Mouse (Mus musculus) E14TG2a.4 (cell line): ENCODE results near the gene Dytn.

Source experiments
- CTCF ChIP-seq: conservative IDR thresholded peaks from 2 replicates; pipeline ENCODE4 v1.5.1; 2014; ENCODE audit warnings: low read length
- POU5F1 ChIP-seq: IDR thresholded peaks from 2 replicates; pipeline ENCODE4 v1.6.1; 2014; ENCODE audit warnings: low read length, borderline replicate concordance

DNA sequence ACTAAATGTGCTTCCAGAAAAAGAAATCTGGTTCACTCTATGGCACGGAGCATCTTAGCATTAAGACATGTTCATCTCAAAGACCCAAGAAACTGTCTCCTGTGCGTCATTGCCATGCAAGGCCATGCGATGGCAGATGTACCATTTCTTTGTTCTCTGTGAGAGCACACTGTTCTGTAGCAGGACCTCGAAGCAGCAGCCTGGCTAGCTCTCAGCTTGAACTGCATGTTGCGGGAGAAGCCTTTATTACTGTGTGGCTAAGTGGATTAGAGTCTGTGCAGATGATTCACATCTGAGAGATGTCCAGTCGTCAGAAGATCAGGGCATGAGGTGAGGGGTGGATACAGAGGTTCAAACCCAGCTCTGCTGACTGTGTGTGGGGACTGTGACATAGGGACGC is 99.9 kb downstream of the Dytn start:
- TF ChIP-seq CTCF (no peak), POU5F1 (no peak)
